Mouse (Mus musculus) cortical plate, adult 2 months (tissue): ENCODE measurements around the gene Lpin3.

Experiments used
- CTCF ChIP-seq: fragments of 200-500 bp; IDR thresholded peaks from 2 replicates; pipeline ENCODE4 v1.5.1; 2011; ENCODE audit warnings: mild to moderate bottlenecking, control low read depth, low read length; ENCODE audit not compliant: insufficient read depth; ENCODE audit errors: extremely low read depth
- POLR2A ChIP-seq: fragments of 200-500 bp; IDR thresholded peaks from 2 replicates; pipeline ENCODE4 v1.6.1; 2011; ENCODE audit warnings: mild to moderate bottlenecking, low read length, control low read depth; ENCODE audit not compliant: insufficient read depth; ENCODE audit errors: extremely low read depth

DNA sequence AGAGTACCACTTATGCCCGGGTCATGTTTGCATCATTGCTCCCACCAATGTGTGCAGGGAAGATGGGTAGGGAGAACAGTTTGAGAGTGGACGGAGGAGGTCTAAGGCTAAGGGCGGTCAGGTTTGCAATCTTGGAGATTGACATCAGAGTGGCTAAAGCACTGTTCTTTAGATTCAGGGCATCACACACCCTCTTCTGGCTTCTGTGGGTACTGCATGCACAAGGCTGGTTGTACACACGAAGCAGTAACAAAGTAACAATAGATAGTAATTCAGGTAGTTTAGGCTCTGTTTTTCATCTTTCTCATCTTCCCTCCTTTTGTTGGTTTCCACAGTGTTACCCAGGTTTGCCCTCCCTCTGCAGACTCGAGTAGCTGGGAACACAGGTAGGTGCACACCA lies 50.9 kb downstream of the Lpin3 start:
- TF ChIP-seq CTCF (no peak), POLR2A (no peak)
